Mouse (Mus musculus) ES-Bruce4 (cell line): Measurements from ENCODE around the gene Sirt5.

Source experiments
- CTCF ChIP-seq: IDR thresholded peaks from one replicate; pipeline ENCODE4 v1.8.1; 2011; ENCODE audit warnings: low read depth, low read length
- EP300 ChIP-seq: IDR thresholded peaks from 2 replicates; pipeline ENCODE4 v1.6.1; 2011; ENCODE audit warnings: low read depth, low read length; ENCODE audit not compliant: insufficient read depth
- POLR2A ChIP-seq: IDR thresholded peaks from one replicate; pipeline ENCODE4 v1.8.1; 2011; ENCODE audit warnings: low read length; ENCODE audit not compliant: insufficient read depth

DNA sequence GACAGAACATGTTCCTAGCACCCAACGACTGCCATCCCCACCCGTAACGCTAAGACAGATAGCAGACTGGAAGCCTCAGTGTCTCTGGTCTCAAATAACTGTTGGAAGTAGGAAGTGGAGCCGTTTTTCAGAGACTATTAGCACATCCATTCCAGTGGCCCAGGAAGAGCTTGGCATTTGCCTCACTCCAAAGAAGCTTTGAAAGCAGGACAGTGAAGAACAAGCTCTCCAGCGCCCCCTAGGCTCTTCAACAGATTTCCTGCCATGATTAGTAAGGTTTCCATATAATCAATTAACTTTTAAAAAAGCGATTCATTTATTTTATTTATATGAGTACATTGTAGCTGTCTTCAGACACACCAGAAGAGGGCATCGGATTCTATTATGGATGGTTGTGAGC lies 32.7 kb upstream of the Sirt5 start:
- peak; percentile 25 for TF ChIP-seq CTCF
- no peak for TF ChIP-seq EP300
- TF ChIP-seq POLR2A, result no peak
